Mouse (Mus musculus): Measurements from ENCODE around the gene Znrf4.

The Znrf4 gene

GRCm38 (mm10) chr17:56469275-56469674, 43.0 kb downstream of the Znrf4 start:
- in situ Hi-C loops (cut with MboI, MseI): loop anchor here in 1 of 2 experiments (10.0 to 25.0 kb wide), 2 partner anchors 754 to 818 kb away; partner anchors contain the start of genes Pot1b and Vav1

GRCm38 (mm10) chr17:56468870-56469269, 43.4 kb downstream of the Znrf4 start:
- in situ Hi-C loops (cut with MboI, MseI): loop anchor here in 1 of 2 experiments (10.0 to 25.0 kb wide), 2 partner anchors 754 to 818 kb away; partner anchors contain the start of genes Pot1b and Vav1

GRCm38 (mm10) chr17:56468380-56468779, 43.9 kb downstream of the Znrf4 start:
- in situ Hi-C loops (cut with MboI, MseI): loop anchor here in 1 of 2 experiments (10.0 to 25.0 kb wide), 2 partner anchors 754 to 819 kb away; partner anchors contain the start of genes Pot1b and Vav1

- in situ Hi-C loops (cut with MboI, MseI): loop anchor here in 1 of 2 experiments (10.0 to 25.0 kb wide), 2 partner anchors 753 to 820 kb away; partner anchors contain the start of genes Pot1b and Vav1
These were observed 44.8 kb downstream of the Znrf4 start for GRCm38 (mm10) chr17:56467456-56467884.

- in situ Hi-C loops (cut with MboI, MseI): loop anchor here in 1 of 2 experiments (10.0 to 25.0 kb wide), 2 partner anchors 752 to 821 kb away; partner anchors contain the start of genes Pot1b and Vav1
These were observed 45.5 kb downstream of the Znrf4 start for GRCm38 (mm10) chr17:56466747-56467146.

- in situ Hi-C loops (cut with MboI, MseI): loop anchor here in 1 of 2 experiments (10.0 to 25.0 kb wide), 2 partner anchors 750 to 822 kb away; partner anchors contain the start of genes Pot1b and Vav1
These were observed 47.4 kb downstream of the Znrf4 start for GRCm38 (mm10) chr17:56464817-56465216.

- in situ Hi-C loops (cut with MboI, MseI): loop anchor here in 1 of 2 experiments (10.0 to 25.0 kb wide), 2 partner anchors 750 to 823 kb away; partner anchors contain the start of genes Pot1b and Vav1
These were observed 47.9 kb downstream of the Znrf4 start for GRCm38 (mm10) chr17:56464345-56464744.

GRCm38 (mm10) chr17:56463500-56463899, 48.7 kb downstream of the Znrf4 start:
- in situ Hi-C loops (cut with MboI, MseI): loop anchor here in 1 of 2 experiments (10.0 to 25.0 kb wide), 2 partner anchors 749 to 824 kb away; partner anchors contain the start of genes Pot1b and Vav1

GRCm38 (mm10) chr17:56462835-56463455, 49.3 kb downstream of the Znrf4 start:
- in situ Hi-C loops (cut with MboI, MseI): loop anchor here in 1 of 2 experiments (10.0 to 25.0 kb wide), 2 partner anchors 748 to 824 kb away; partner anchors contain the start of genes Pot1b and Vav1

GRCm38 (mm10) chr17:56461771-56462743, 50.2 kb downstream of the Znrf4 start:
- in situ Hi-C loops (cut with MboI, MseI): loop anchor here in 1 of 2 experiments (10.0 to 25.0 kb wide), 2 partner anchors 747 to 825 kb away; partner anchors contain the start of genes Pot1b and Vav1

All from T-helper 17 cell (primary cell).